Mouse (Mus musculus): ENCODE results near the gene Sfswap. TPM values are rescaled to one million over a fixed set of nuclear protein-coding genes. Genes with fewer than 3 reads are reported as not detected.

Gene Sfswap
- 44.2 and 58.8 TPM in 2 replicates for polyA plus RNA-seq (2012; rRNA removed)

DNA sequence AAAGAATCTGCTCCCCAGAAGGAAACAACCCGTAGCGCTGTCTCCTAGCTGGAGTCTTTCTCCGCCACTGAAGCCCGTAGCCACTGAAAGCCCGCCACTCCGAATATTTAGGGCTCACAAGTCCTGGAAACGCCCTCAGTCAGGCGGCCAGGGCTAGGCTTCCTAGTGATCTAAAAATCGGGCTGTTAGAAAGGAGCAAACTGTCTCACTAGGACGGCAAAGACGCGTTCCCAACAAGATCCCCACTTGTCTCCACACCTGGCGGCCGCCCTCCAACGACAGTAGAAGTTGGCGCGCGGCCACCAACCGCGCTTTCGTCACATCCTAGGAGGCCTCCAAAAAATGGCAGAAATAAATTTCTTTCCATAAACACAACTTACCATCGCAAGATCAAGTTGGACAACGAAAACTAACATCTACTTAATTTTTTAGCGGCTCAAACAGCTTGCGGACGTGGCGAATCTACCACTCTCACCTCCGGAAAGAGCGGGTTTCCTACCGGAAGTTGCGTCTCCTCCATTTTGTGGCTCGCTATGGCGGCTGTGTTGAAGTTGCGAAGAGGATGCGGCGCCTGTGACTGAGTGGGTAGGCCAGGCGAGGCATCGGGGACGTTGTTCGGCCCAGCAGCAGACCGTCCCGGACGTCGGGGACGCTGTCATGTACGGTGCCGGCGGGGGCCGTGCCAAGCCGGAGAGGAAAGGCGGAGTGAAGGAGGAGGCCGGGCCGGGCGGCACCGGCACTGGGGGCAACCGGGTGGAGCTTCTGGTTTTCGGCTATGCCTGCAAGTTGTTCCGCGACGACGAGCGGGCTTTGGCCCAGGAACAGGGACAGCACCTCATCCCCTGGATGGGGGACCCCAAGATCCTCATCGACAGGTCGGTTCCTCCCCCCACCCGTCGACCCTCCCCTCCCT, at the start of gene Sfswap:
Sfswap (plus strand) TSS at position 500 of the 913 bp plus-strand sequence.

DNA sequence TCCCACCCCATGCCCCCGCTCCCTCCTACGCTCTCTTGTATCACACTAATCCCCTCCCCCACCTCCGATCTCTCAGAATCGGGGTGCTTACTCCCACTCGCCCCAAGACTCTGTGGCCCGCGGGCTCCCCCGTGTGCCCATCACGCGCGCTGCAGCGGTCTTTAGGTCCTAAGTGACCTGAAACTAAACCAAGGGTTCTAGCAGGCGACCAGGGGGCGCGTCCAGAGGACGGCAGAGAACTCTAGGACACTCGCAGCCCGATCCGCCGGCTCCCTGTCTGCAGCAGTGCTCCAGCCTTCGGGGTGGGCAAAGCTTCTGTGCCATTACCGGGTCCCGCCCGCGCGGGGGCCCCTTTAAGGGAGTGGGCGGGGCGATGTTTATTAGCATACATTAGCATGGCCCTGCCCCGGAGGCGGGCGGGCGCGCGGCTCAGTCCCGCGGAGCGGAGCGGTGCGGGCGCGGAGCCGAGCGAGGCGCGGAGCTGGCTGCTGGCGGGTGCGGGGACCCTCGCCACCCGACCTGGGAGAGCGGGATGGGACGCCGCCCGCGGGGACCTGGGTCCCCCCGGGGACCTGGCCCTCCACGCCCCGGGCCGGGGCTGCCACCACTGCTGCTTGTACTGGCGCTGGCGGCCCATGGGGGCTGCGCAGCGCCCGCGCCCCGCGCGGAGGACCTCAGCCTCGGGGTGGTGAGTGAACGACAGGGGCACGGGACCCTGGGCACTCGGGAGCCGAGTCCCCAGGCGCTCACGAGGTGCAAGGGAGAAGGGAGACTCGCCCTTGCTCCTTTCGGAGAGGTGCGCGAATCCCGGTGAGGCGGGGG, 83.0 kb downstream of the Sfswap start, which contains the start of gene Mmp17:
Mmp17 (plus strand) TSS at position 409 of the 822 bp plus-strand sequence.

Other genes with a start within 250 kb of the Sfswap start
- gene Mmp17, start 82.9 kb downstream of the Sfswap start, polyA plus RNA-seq (2012; rRNA removed), result 4.1 and 4.6 TPM in 2 replicates
- 0.32 and 0.35 TPM in 2 replicates for gene Zfp11, start 168.9 kb downstream of the Sfswap start, polyA plus RNA-seq (2012; rRNA removed)
- not detected in 2 replicates for gene Sept14, start 207.3 kb downstream of the Sfswap start, polyA plus RNA-seq (2012; rRNA removed)
- 30.9 and 37.4 TPM in 2 replicates for gene Mrps17, start 214.3 kb downstream of the Sfswap start, polyA plus RNA-seq (2012; rRNA removed)
- gene Nipsnap2, start 223.8 kb downstream of the Sfswap start, polyA plus RNA-seq (2012; rRNA removed), result 13.1 and 16.2 TPM in 2 replicates